Mouse (Mus musculus) hindbrain, embryonic 15.5 days (tissue): ENCODE data around the gene Mthfd2. TPM values are rescaled to one million over a fixed set of nuclear protein-coding genes. Genes with fewer than 3 reads are reported as not detected.
"Not testable (repeated sequence)": the region's sequence is repeated elsewhere in the genome, so short reads cannot be mapped to it uniquely, and the experiment has no call there.

ENCODE experiments used
- ATAC-seq: fragments of 200-750 bp; cut with Nextera tagmentation; 2 replicates; pipeline ENCODE4 v1.8.0; 2017; ENCODE audit warnings: low read depth, moderate number of reproducible peaks, moderate TSS enrichment; ENCODE audit not compliant: low FRiP score
- H3K27ac ChIP-seq: fragments of 300-500 bp; sonication (generic); replicated peaks from 2 replicates; pipeline ENCODE4 v1.5.1; 2015; ENCODE audit warnings: mild to moderate bottlenecking, inconsistent platforms
- H3K27me3 ChIP-seq: fragments of 300-500 bp; sonication (generic); 2 replicates; pipeline ENCODE4 v1.6.1; 2015; ENCODE audit warnings: control low read depth, inconsistent platforms
- H3K36me3 ChIP-seq: fragments of 300-500 bp; sonication (generic); 2 replicates; pipeline ENCODE4 v1.6.1; 2015; ENCODE audit warnings: control low read depth, inconsistent platforms
- H3K4me1 ChIP-seq: fragments of 300-500 bp; sonication (generic); replicated peaks from 2 replicates; pipeline ENCODE4 v1.6.1; 2015; ENCODE audit warnings: control low read depth, inconsistent platforms
- H3K4me2 ChIP-seq: fragments of 300-500 bp; sonication (generic); 2 replicates; pipeline ENCODE4 v1.6.1; 2015; ENCODE audit warnings: moderate library complexity, mild to moderate bottlenecking, inconsistent platforms
- H3K4me3 ChIP-seq: fragments of 300-500 bp; sonication (generic); 2 replicates; pipeline ENCODE4 v1.5.1; 2015; ENCODE audit warnings: mild to moderate bottlenecking, inconsistent platforms
- H3K9ac ChIP-seq: fragments of 300-500 bp; sonication (generic); 2 replicates; pipeline ENCODE4 v1.6.1; 2015; ENCODE audit warnings: inconsistent platforms
- H3K9me3 ChIP-seq: fragments of 300-500 bp; sonication (generic); 2 replicates; pipeline ENCODE4 v1.6.1; 2016; ENCODE audit warnings: control low read depth, inconsistent platforms
- WGBS: fragments of 180-500 bp; shearing (Covaris S2); methylation state at CpG from one replicate; pipeline ENCODE4 v1.1.7; 2015; 5-methylcytosine and 5-hydroxymethylcytosine counted together
- polyA plus RNA-seq: library from polyadenylated mRNA; unstranded; fragments of >200 nt; fragmentation: Nextera tagmentation; extraction: Ambion mirVana; gene quantifications from 2 replicates; pipeline ENCODE4 v1.2.1, GENCODE M21; 2015

Mthfd2 gene
- polyA plus RNA-seq, 1 experiment from 2014 or later, result 32.8 TPM

DNA sequence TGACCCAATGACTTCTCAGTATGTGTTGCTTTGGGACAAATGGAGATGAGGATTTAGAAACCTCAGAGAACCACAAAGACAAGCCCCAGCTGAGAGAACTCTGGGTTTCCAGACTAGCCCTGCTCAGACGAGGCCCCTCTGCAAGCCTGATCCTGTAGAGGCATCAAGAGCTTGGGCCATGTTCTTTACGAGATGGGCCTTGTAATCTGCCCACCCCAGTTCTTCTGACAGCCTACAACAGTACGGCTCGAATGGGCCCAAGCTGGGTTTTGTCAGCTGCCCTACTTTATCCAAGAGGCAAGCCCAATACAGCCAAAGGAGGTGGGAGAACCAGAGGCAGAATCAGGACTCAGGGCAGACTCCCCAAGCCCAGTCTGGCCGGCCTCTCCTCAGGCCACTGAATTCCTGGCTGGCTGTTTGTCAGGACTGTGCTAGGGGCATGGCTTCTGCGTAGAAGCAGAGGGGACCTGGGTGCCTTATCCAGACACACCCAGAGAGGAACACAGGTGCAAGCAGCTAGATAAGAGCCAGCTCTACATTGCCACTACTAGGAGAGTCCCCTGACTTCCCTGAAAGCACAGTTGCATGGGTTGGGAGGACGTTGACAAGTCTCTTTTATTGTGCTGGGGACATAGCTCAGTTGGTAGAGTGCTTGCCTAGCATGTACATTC, 25.9 kb upstream of the Mthfd2 start:
- Histone ChIP-seq H3K9me3 (no peaks in the 10 kb centered on the region), H3K4me2 (no peak overlapping the region), H3K4me1 (peaks cover 19% of the 10 kb centered on the region), H3K27me3 (no peaks in the 10 kb centered on the region), H3K9ac (no peak overlapping the region), H3K36me3 (peaks cover 14% of the 10 kb centered on the region; the same call in 1 of the 2 replicates), H3K27ac (no peak overlapping the region), H3K4me3 (no peak overlapping the region)
- ATAC-seq, result no peak
- WGBS, result 87% methylated on average over 7 of the region's 7 CpGs

GRCm38 (mm10) chr6:83350851-83351405, 25.2 kb upstream of the Mthfd2 start:
- H3K36me3 ChIP-seq, result peaks cover 14% of the 10 kb centered on the region; the same call in 1 of the 2 replicates
- ATAC-seq, result no peak
- H3K9ac ChIP-seq, result no peak overlapping the region
- H3K4me2 ChIP-seq, result no peak overlapping the region
- no peaks in the 10 kb centered on the region for H3K27me3 ChIP-seq
- H3K4me3 ChIP-seq, result no peak overlapping the region
- H3K27ac ChIP-seq, result no peak overlapping the region
- 90% methylated on average over 16 of the region's 16 CpGs for WGBS
- peaks cover 19% of the 10 kb centered on the region for H3K4me1 ChIP-seq
- no peaks in the 10 kb centered on the region for H3K9me3 ChIP-seq

- peak overlapping the region; percentile 83 for H3K4me2 ChIP-seq
- peak overlapping the region; percentile 84 for H3K9ac ChIP-seq
- WGBS, result 87% methylated on average over 7 of the region's 7 CpGs
- H3K27me3 ChIP-seq, result no peaks in the 10 kb centered on the region
- peak overlapping the region; percentile 77 for H3K4me3 ChIP-seq
- H3K36me3 ChIP-seq, result peaks cover 14% of the 10 kb centered on the region; the same call in 1 of the 2 replicates
- no peaks in the 10 kb centered on the region for H3K9me3 ChIP-seq
- no peak for ATAC-seq
- peaks cover 19% of the 10 kb centered on the region for H3K4me1 ChIP-seq
- H3K27ac ChIP-seq, result 0 out of 2 replicates have a peak overlapping the region, but pooled peaks have one; percentile 74
Observed at GRCm38 (mm10) chr6:83350172-83350571, 24.5 kb upstream of the Mthfd2 start.

DNA sequence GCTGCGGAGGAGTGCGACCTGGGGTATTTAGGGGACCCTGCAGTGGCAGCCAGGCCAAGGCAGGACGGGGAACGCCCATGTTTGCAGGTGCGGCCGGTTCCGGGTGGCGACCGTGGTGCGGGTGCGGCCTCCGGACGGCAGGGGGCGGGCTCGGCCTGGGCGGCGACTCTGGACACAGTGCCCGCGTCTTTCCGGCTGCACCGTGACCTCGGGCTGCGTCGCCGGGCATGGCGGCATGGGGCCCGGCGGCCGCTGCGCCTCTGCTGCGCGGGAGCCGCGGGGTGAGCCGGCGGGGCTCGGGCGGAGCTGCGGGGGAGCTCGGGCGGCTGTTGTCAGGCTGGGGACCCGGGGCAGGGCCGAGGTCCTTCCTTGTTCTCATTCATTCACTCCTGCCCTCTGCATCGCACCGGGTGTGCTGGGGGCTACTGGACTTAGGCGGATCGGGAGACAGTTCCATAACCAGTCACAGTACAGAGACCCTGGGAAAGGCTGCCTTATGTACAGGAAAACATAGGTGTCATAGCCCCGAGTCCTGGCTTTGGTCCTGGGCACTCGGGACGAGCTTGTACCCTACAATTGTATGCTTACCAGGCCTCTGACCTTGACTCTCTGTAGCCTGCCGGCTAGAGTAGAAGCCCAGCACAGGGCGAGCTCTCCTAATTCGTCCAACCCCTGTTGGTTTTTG, 23.7 kb upstream of the Mthfd2 start:
- Histone ChIP-seq H3K9me3 (no peaks in the 10 kb centered on the region), H3K4me3 (peak overlapping the region; percentile 77), H3K4me2 (peak overlapping the region; percentile 83), H3K9ac (peak overlapping the region; percentile 84), H3K4me1 (peaks cover 19% of the 10 kb centered on the region), H3K36me3 (peaks cover 11% of the 10 kb centered on the region; the same call in 1 of the 2 replicates), H3K27ac (peak overlapping the region; percentile 74), H3K27me3 (no peaks in the 10 kb centered on the region)
- WGBS, result under 1% methylated on average over 52 of the region's 53 CpGs
- ATAC-seq, result peak; percentile 95

DNA sequence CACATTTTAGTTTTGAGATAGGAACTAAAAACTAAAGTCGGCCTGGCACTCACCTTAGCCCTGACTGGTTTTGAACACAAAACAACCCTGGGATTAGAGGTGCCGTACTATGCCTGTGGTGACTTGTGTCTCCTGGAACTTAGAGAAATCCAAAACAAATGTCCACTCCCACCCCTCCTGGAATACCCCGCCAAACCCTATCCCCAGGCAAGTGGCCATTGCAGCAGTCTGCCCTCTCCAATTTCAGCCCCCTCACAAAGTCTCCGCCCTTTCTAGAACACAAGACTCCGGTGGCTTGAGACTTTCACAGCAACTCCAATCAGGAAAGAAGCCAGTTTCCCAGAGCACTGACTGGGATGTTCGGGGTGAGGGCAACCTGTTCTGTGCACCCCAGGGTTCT, 23.2 kb upstream of the Mthfd2 start, which contains the start of gene Bola3:
Bola3 (plus strand) TSS at position 275 of the 400 bp plus-strand sequence.
- peaks cover 9% of the 10 kb centered on the region; the same call in 1 of the 2 replicates for H3K36me3 ChIP-seq
- ATAC-seq, result no peak; the same call in 1 of the 2 replicates
- H3K27me3 ChIP-seq, result no peaks in the 10 kb centered on the region
- H3K4me1 ChIP-seq, result peaks cover 19% of the 10 kb centered on the region
- H3K4me3 ChIP-seq, result peak within 1 kb of the TSS; percentile 77
- H3K4me2 ChIP-seq, result peak within 1 kb of the TSS; percentile 83
- H3K27ac ChIP-seq, result peak within 1 kb of the TSS; percentile 74
- WGBS, result 35% methylated on average over 6 of the region's 6 CpGs
- no peaks in the 10 kb centered on the region for H3K9me3 ChIP-seq
- H3K9ac ChIP-seq, result peak within 1 kb of the TSS; percentile 84

- H3K27me3 ChIP-seq, result no peaks in the 10 kb centered on the region
- H3K9me3 ChIP-seq, result no peaks in the 10 kb centered on the region
- H3K27ac ChIP-seq, result no peak overlapping the region
- no peak overlapping the region for H3K4me3 ChIP-seq
- H3K4me2 ChIP-seq, result no peak overlapping the region
- no peak overlapping the region for H3K9ac ChIP-seq
- no peak for ATAC-seq
- peaks cover 19% of the 10 kb centered on the region for H3K4me1 ChIP-seq
- H3K36me3 ChIP-seq, result no peaks in the 10 kb centered on the region
- 90% methylated on average over 3 of the region's 3 CpGs for WGBS
Observed at GRCm38 (mm10) chr6:83347916-83348315, 22.2 kb upstream of the Mthfd2 start.

- 96% methylated on average over 8 of the region's 8 CpGs for WGBS
- H3K4me3 ChIP-seq, H3K9ac ChIP-seq, H3K9me3 ChIP-seq, H3K27me3 ChIP-seq, H3K4me2 ChIP-seq, H3K27ac ChIP-seq, ATAC-seq: not testable (repeated sequence)
- peaks cover 17% of the 10 kb centered on the region for H3K36me3 ChIP-seq
- peaks cover 11% of the 10 kb centered on the region for H3K4me1 ChIP-seq
Observed at GRCm38 (mm10) chr6:83345285-83345684, 19.6 kb upstream of the Mthfd2 start.

- Histone ChIP-seq H3K9ac (no peak overlapping the region), H3K9me3 (no peaks in the 10 kb centered on the region), H3K4me2 (no peak overlapping the region), H3K36me3 (peaks cover 34% of the 10 kb centered on the region), H3K27ac (no peak overlapping the region), H3K4me3 (no peak overlapping the region), H3K27me3 (no peaks in the 10 kb centered on the region), H3K4me1 (no peaks in the 10 kb centered on the region)
- WGBS, result 91% methylated on average over 2 of the region's 2 CpGs
- ATAC-seq, result no peak
Observed at GRCm38 (mm10) chr6:83342957-83343356, 17.2 kb upstream of the Mthfd2 start.

DNA sequence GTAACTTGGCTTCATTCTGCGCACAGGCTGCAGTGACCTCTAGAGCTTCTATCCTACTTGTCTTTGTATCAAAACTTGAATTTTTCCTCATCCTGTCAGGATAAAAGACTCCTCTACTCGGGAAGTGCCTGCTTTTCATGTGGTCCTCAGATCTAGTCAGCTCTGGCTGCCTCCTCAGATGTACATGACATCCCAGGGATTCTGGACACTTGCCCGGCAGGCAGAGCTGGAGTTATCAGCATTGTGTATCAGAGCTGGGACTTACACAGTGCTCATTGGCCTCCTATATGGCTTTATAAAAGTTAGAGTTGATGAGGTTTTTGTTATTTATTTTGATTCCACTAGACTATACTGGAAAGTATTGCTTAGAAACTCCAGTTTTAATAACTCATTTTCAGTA, 15.7 kb upstream of the Mthfd2 start:
- H3K4me3 ChIP-seq, result no peak overlapping the region
- peaks cover 42% of the 10 kb centered on the region for H3K36me3 ChIP-seq
- no peak overlapping the region for H3K9ac ChIP-seq
- no peak for ATAC-seq
- H3K27ac ChIP-seq, result no peak overlapping the region
- H3K27me3 ChIP-seq, result no peaks in the 10 kb centered on the region
- WGBS, result 80% methylated on average over 3 of the region's 3 CpGs
- no peaks in the 10 kb centered on the region for H3K4me1 ChIP-seq
- H3K4me2 ChIP-seq, result no peak overlapping the region
- no peaks in the 10 kb centered on the region for H3K9me3 ChIP-seq

- H3K4me2 ChIP-seq, result peak overlapping the region; percentile 77; the same call in 1 of the 2 replicates
Observed at GRCm38 (mm10) chr6:83327591-83328190, 2.0 kb upstream of the Mthfd2 start.

GRCm38 (mm10) chr6:83326761-83327160, 1.1 kb upstream of the Mthfd2 start:
- Histone ChIP-seq H3K4me2 (peak overlapping the region; percentile 77), H3K27ac (no peak overlapping the region), H3K4me1 (peaks cover 20% of the 10 kb centered on the region), H3K27me3 (no peaks in the 10 kb centered on the region), H3K4me3 (peak overlapping the region; percentile 82), H3K9ac (peak overlapping the region; percentile 88), H3K36me3 (peaks cover 17% of the 10 kb centered on the region), H3K9me3 (no peaks in the 10 kb centered on the region)
- no peak for ATAC-seq
- 67% methylated on average over 6 of the region's 6 CpGs for WGBS

More at GRCm38 (mm10) chr6:83327591-83328190, 2.0 kb upstream of the Mthfd2 start:
- H3K9me3 ChIP-seq, result no peaks in the 10 kb centered on the region
- peaks cover 25% of the 10 kb centered on the region for H3K36me3 ChIP-seq
- no peak for ATAC-seq
- no peaks in the 10 kb centered on the region for H3K27me3 ChIP-seq
- H3K9ac ChIP-seq, result no peak overlapping the region
- peaks cover 20% of the 10 kb centered on the region for H3K4me1 ChIP-seq
- H3K27ac ChIP-seq, result no peak overlapping the region
- 86% methylated on average over 3 of the region's 3 CpGs for WGBS
- H3K4me3 ChIP-seq, result no peak overlapping the region

DNA sequence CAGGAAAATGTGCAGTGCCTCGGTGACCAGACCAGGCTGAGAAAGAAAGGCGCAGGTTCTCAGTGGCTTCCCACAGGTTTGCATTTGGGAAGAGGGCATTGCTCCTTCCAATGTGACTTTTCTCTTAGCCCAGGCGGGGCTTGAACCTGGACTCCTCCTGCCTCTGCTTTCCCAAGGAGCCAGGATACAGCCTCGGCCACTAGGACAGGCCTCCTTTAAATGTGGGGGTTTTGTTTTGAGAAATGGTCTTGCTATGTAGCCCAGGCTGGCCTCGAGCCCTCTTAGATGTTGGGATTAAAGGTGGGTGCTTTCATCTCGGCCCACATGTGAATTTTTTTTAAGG, 657 bp upstream of the Mthfd2 start:
- Histone ChIP-seq H3K27me3 (no peaks in the 10 kb centered on the region), H3K4me2 (peak overlapping the region; percentile 77), H3K9me3 (no peaks in the 10 kb centered on the region), H3K4me1 (peaks cover 20% of the 10 kb centered on the region), H3K4me3 (peak overlapping the region; percentile 82), H3K9ac (peak overlapping the region; percentile 88), H3K36me3 (peaks cover 13% of the 10 kb centered on the region), H3K27ac (peak overlapping the region; percentile 92)
- 8% methylated on average over 6 of the region's 6 CpGs for WGBS
- peak; percentile 6; the same call in 1 of the 2 replicates for ATAC-seq
